Mouse (Mus musculus) kidney, embryonic 14.5 days (tissue): Measurements from ENCODE around the gene Olfr380. TPM values are rescaled to one million over a fixed set of nuclear protein-coding genes. Genes with fewer than 3 reads are reported as not detected.

Experiments
- ATAC-seq: fragments of 200-750 bp; cut with Nextera tagmentation; 2 replicates; pipeline ENCODE4 v1.8.0; 2017; ENCODE audit warnings: moderate number of reproducible peaks, mild to moderate bottlenecking, moderate TSS enrichment, moderate library complexity; ENCODE audit not compliant: low FRiP score, low TSS enrichment
- H3K27ac ChIP-seq: fragments of 300-500 bp; sonication (generic); 2 replicates; pipeline ENCODE4 v1.5.1; 2014; ENCODE audit warnings: low read depth, mild to moderate bottlenecking, low read length, moderate library complexity, mixed read lengths
- H3K27me3 ChIP-seq: fragments of 300-500 bp; sonication (generic); 2 replicates; pipeline ENCODE4 v1.6.1; 2014; ENCODE audit warnings: mild to moderate bottlenecking, low read length; ENCODE audit not compliant: control insufficient read depth, insufficient read depth
- H3K36me3 ChIP-seq: fragments of 300-500 bp; sonication (generic); 2 replicates; pipeline ENCODE4 v1.6.1; 2014; ENCODE audit warnings: low read length, mixed read lengths; ENCODE audit not compliant: control insufficient read depth, insufficient read depth
- H3K4me1 ChIP-seq: fragments of 300-500 bp; sonication (generic); 2 replicates; pipeline ENCODE4 v1.6.1; 2014; ENCODE audit warnings: low read length, mixed read lengths; ENCODE audit not compliant: control insufficient read depth, insufficient read depth
- H3K4me2 ChIP-seq: fragments of 300-500 bp; sonication (generic); replicated peaks from 2 replicates; pipeline ENCODE4 v1.6.1; 2014; ENCODE audit warnings: low read depth, mild to moderate bottlenecking, low read length
- H3K4me3 ChIP-seq: fragments of 300-500 bp; sonication (generic); 2 replicates; pipeline ENCODE4 v1.5.1; 2014; ENCODE audit warnings: mild to moderate bottlenecking, low read length
- H3K9ac ChIP-seq: fragments of 300-500 bp; sonication (generic); 2 replicates; pipeline ENCODE4 v1.6.1; 2014; ENCODE audit warnings: low read depth, mild to moderate bottlenecking, low read length, moderate library complexity
- H3K9me3 ChIP-seq: fragments of 300-500 bp; sonication (generic); 2 replicates; pipeline ENCODE4 v1.6.1; 2016; ENCODE audit warnings: low read length; ENCODE audit not compliant: control insufficient read depth
- WGBS: fragments of 180-500 bp; shearing (Covaris S2); extraction: QIAGEN DNeasy Blood & Tissue Kit; methylation state at CpG from one replicate; pipeline ENCODE4 v1.1.7; 2014; 5-methylcytosine and 5-hydroxymethylcytosine counted together
- polyA plus RNA-seq: library from polyadenylated mRNA; unstranded; fragments of >200 nt; fragmentation: Nextera tagmentation; extraction: Ambion mirVana; gene quantifications from 2 replicates; pipeline ENCODE4 v1.2.1, GENCODE M21; 2014

Olfr380 gene
- not detected in 2 replicates for polyA plus RNA-seq

GRCm38 (mm10) chr11:73457408-73457807 lies at the start of gene Olfr380:
Olfr380 (minus strand) TSS chr11:73457508.
- Histone ChIP-seq H3K9ac (no peak within 1 kb of the TSS), H3K4me3 (no peak within 1 kb of the TSS), H3K27ac (no peak within 1 kb of the TSS), H3K4me1 (no peaks in the 10 kb centered on the region), H3K27me3 (no peaks in the 10 kb centered on the region), H3K4me2 (no peak within 1 kb of the TSS), H3K9me3 (no peaks in the 10 kb centered on the region), H3K36me3 (no peaks in the 10 kb centered on the region)
- ATAC-seq, result no peak
- WGBS, result 93% methylated on average over 1 of the region's 1 CpGs

- no peak within 1 kb of the TSS for H3K9ac ChIP-seq
- ATAC-seq, result no peak
- H3K9me3 ChIP-seq, result no peaks in the 10 kb centered on the region
- no peak within 1 kb of the TSS for H3K27ac ChIP-seq
- no peaks in the 10 kb centered on the region for H3K36me3 ChIP-seq
- no peak within 1 kb of the TSS for H3K4me2 ChIP-seq
- H3K27me3 ChIP-seq, result no peaks in the 10 kb centered on the region
- H3K4me3 ChIP-seq, result no peak within 1 kb of the TSS
- H3K4me1 ChIP-seq, result no peaks in the 10 kb centered on the region
Measured at GRCm38 (mm10) chr11:73491503-73491902, 34.2 kb upstream of the Olfr380 start, which contains the start of gene Olfr381. Olfr381 (minus strand) TSS chr11:73491603.

DNA sequence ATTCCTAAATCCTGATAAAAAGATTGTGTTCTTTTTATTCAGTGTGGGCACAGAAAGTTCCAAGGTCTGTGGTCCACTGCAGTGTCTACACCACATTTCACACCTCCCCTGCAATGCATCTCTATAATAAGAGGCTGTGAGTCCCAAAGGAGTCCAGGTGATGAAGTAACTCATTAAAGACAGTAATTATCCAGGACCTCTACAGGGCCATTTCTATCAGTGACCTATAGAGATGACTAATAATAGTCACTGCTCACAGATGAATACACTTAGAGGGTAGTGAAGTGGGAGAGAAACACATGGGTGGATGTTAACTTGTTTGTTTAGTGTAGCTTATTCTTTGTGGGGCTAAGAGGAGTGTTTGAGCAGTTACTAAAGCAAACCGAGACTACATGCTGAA lies 28.9 kb downstream of the Olfr380 start, which contains the start of gene Olfr378:
Olfr378 (minus strand) TSS at position 101 of the 400 bp plus-strand sequence.
- no peaks in the 10 kb centered on the region for H3K4me1 ChIP-seq
- no peak within 1 kb of the TSS for H3K4me3 ChIP-seq
- no peak for ATAC-seq
- no peak within 1 kb of the TSS for H3K4me2 ChIP-seq
- H3K27me3 ChIP-seq, result no peaks in the 10 kb centered on the region
- H3K9me3 ChIP-seq, result no peaks in the 10 kb centered on the region; the same call in 1 of the 2 replicates
- WGBS, result 83% methylated on average over 1 of the region's 1 CpGs
- no peak within 1 kb of the TSS for H3K9ac ChIP-seq
- H3K27ac ChIP-seq, result no peak within 1 kb of the TSS
- no peaks in the 10 kb centered on the region for H3K36me3 ChIP-seq

Other genes with a start within 250 kb of the Olfr380 start
- not detected in 2 replicates for gene Trpv1, start 223.2 kb downstream of the Olfr380 start, polyA plus RNA-seq
- gene Trpv3, start 190.1 kb downstream of the Olfr380 start, polyA plus RNA-seq, result 0.14 and 0.15 TPM in 2 replicates
- gene Aspa, start 127.9 kb downstream of the Olfr380 start, polyA plus RNA-seq, result 4.5 and 6.3 TPM in 2 replicates
- not detected in 2 replicates for gene Gm49340, start 127.8 kb downstream of the Olfr380 start, polyA plus RNA-seq
- 0.16 TPM in 1 of 2 replicates, not detected in the other for gene Spata22, start 127.8 kb downstream of the Olfr380 start, polyA plus RNA-seq
- not detected in 2 replicates for gene Olfr20, start 106.7 kb downstream of the Olfr380 start, polyA plus RNA-seq
- gene Olfr376, start 86.3 kb downstream of the Olfr380 start, polyA plus RNA-seq, result not detected in 2 replicates
- not detected in 2 replicates for gene Olfr1, start 57.9 kb downstream of the Olfr380 start, polyA plus RNA-seq
- gene Olfr378, start 29.0 kb downstream of the Olfr380 start, polyA plus RNA-seq, result not detected in 2 replicates
- gene Olfr381, start 34.1 kb upstream of the Olfr380 start, polyA plus RNA-seq, result not detected in 2 replicates
- not detected in 2 replicates for gene Olfr382, start 59.7 kb upstream of the Olfr380 start, polyA plus RNA-seq
- gene Olfr385, start 135.5 kb upstream of the Olfr380 start, polyA plus RNA-seq, result not detected in 2 replicates
- gene Olfr384, start 141.1 kb upstream of the Olfr380 start, polyA plus RNA-seq, result not detected in 2 replicates
- gene Zfp735, start 231.3 kb upstream of the Olfr380 start, polyA plus RNA-seq, result not detected in 2 replicates